Mouse (Mus musculus) liver, embryonic 14.5 days (tissue): ENCODE results near the gene Lama5.

ENCODE experiments used
- CTCF ChIP-seq: IDR thresholded peaks from 2 replicates; pipeline ENCODE4 v1.5.1; 2016; ENCODE audit warnings: antibody characterized with exemption, low read depth, control low read depth
- EP300 ChIP-seq: IDR thresholded peaks from 2 replicates; pipeline ENCODE4 v1.6.1; 2016; ENCODE audit warnings: antibody characterized with exemption, low read depth

GRCm38 (mm10) chr2:180215951-180216350 lies 9.7 kb downstream of the Lama5 start:
- TF ChIP-seq CTCF (no peak), EP300 (no peak)
